In the genomic region with DNA sequence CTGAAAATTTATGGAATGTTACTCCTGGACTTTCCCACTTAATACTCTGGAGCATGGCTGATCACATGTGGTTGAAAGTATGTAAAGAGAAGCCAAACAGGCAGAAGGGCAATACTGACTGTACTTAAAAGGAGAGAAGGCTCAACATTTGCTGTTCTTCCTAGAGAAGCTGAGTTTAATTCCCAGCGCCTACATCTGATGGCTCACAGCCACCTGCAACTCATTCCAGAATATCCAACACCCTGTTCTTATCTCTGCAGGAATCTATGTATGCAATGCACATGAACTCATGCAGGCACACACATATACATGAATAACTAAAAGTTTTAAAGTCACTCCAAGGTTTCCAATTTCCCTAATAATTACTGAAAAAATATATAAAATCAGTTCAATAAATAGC, we compare ENCODE assay signal across 22 mouse cellular contexts.
"Had no signal": no experiment of that assay in that cellular context is flagged by ENCODE, and none has a peak within 500 bp of the region (broad histone marks: within the 10 kb centered on the region; RNA-seq: fewer than 3 reads in every experiment).

No protein-coding gene starts in this region.

- ATAC-seq: liver, embryonic 12.5 days; midbrain, embryonic 13.5 days; midbrain, embryonic 16.5 days had no signal

- DNase-seq: kidney, adult 9 months; kidney, postnatal 14 days; layer of hippocampus, adult 9-11 months; liver; lung, adult 18-20 months; lung, postnatal 10 days; lung, postnatal 36 days; retina, postnatal 1 day; thymus, postnatal 25 days had no signal

- H3K9me3 ChIP-seq: limb, embryonic 10.5 days; limb, embryonic 13.5 days; liver, embryonic 12.5 days; liver, embryonic 15.5 days; lung, embryonic 15.5 days; megakaryocyte, embryonic 14.5 days; midbrain, embryonic 10.5 days; midbrain, embryonic 13.5 days; neural tube, embryonic 13.5 days had no signal

- H3K4me2 ChIP-seq: limb, embryonic 13.5 days; liver, embryonic 12.5 days; liver, embryonic 15.5 days; lung, embryonic 15.5 days; midbrain, embryonic 13.5 days; neural tube, embryonic 13.5 days had no signal

- H3K27me3 ChIP-seq: limb, embryonic 13.5 days; liver, embryonic 12.5 days; liver, embryonic 15.5 days; lung, embryonic 15.5 days; megakaryocyte, embryonic 14.5 days; midbrain, embryonic 13.5 days; neural tube, embryonic 13.5 days had no signal

- H3K27ac ChIP-seq: layer of hippocampus, adult 2 months; limb, embryonic 10.5 days; limb, embryonic 13.5 days; liver, embryonic 12.5 days; liver, embryonic 15.5 days; lung, embryonic 15.5 days; midbrain, embryonic 10.5 days; midbrain, embryonic 13.5 days; neural tube, embryonic 13.5 days; stomach, postnatal 0 days had no signal

- H3K4me3 ChIP-seq: layer of hippocampus, adult 2 months; limb, embryonic 10.5 days; limb, embryonic 13.5 days; liver, embryonic 12.5 days; liver, embryonic 15.5 days; lung, embryonic 15.5 days; megakaryocyte, embryonic 14.5 days; midbrain, embryonic 10.5 days; midbrain, embryonic 13.5 days; myocyte; neural tube, embryonic 13.5 days had no signal

- H3K4me1 ChIP-seq: limb, embryonic 10.5 days; limb, embryonic 13.5 days; liver, embryonic 12.5 days; liver, embryonic 15.5 days; lung, embryonic 15.5 days; midbrain, embryonic 10.5 days; neural tube, embryonic 13.5 days had no signal

- H3K9ac ChIP-seq: limb, embryonic 13.5 days; liver, embryonic 12.5 days; liver, embryonic 15.5 days; lung, embryonic 15.5 days; midbrain, embryonic 13.5 days; neural tube, embryonic 13.5 days had no signal
